In genomic region chr12:50545610-50545919, GRCm38 (mm10) we compare ENCODE assay signal across 11 mouse cellular contexts.
DNase-seq lines count a peak whose midpoint lies in the region; ATAC-seq and TF ChIP-seq lines count a peak whose summit lies in the region.
"Had no signal": no experiment of that assay in that cellular context is flagged by ENCODE, and none has a peak within 500 bp of the region (broad histone marks: within the 10 kb centered on the region; RNA-seq: fewer than 3 reads in every experiment).

No protein-coding gene starts in this region.

- intact Hi-C loops in left cerebral cortex, adult 2 months (cut with DNase I), result no loop called here

- no peaks in the 10 kb centered on the region for H3K9me3 ChIP-seq in intestine, embryonic 16.5 days (ENCODE audit: control insufficient read depth, low read length)
- H3K9me3 ChIP-seq: hindbrain, embryonic 13.5 days had no signal

- 64% methylated on average over 5 of the region's 5 CpGs for WGBS in intestine, embryonic 16.5 days

- H3K4me2 ChIP-seq in intestine, embryonic 16.5 days (ENCODE audit: low read depth, low read length), result no peak overlapping the region
- H3K4me2 ChIP-seq: hindbrain, embryonic 13.5 days had no signal

- peak overlapping the region; percentile 55 for H3K27ac ChIP-seq in left cerebral cortex, adult 2 months
- H3K27ac ChIP-seq in embryonic fibroblast, embryonic 13.5 days (ENCODE audit: insufficient read depth, low read length), result peak overlapping the region; percentile 81; the same call in 1 of the 2 replicates
- no peak overlapping the region for H3K27ac ChIP-seq in intestine, embryonic 16.5 days (ENCODE audit: low read length)
- H3K27ac ChIP-seq: hindbrain, embryonic 13.5 days had no signal

- ATAC-seq in intestine, embryonic 16.5 days, result no peak

- H3K36me3 ChIP-seq in intestine, embryonic 16.5 days (ENCODE audit: control insufficient read depth, insufficient read depth, low read length), result no peaks in the 10 kb centered on the region
- H3K36me3 ChIP-seq: G1E; hindbrain, embryonic 13.5 days had no signal

- TF ChIP-seq POLR2A in embryonic fibroblast, embryonic 13.5 days (IDR thresholded peaks at IDR 0.05; ENCODE audit: low read depth, low read length), result no peak

- DNase-seq in left cerebral cortex, adult 2 months (ENCODE audit: extremely low spot score in 1 of 2, low spot score in 2 of 2), result no peak
- DNase-seq in left cerebral cortex, adult 9 months (ENCODE audit: low spot score in 2 of 2), result no peak
- DNase-seq in adrenal gland, postnatal 10 days, result peak; percentile 26
- DNase-seq in kidney, postnatal 14 days, result peak; percentile 39
- no peak for DNase-seq in thymus, postnatal 4 days
- DNase-seq: liver, postnatal 0 days; thymus, postnatal 36 days had no signal

- peaks cover 10% of the 10 kb centered on the region for H3K4me1 ChIP-seq in embryonic fibroblast, embryonic 13.5 days (ENCODE audit: control insufficient read depth, insufficient read depth, low read length)
- no peaks in the 10 kb centered on the region for H3K4me1 ChIP-seq in intestine, embryonic 16.5 days (ENCODE audit: control insufficient read depth, insufficient read depth, low read length)

- H3K9ac ChIP-seq in intestine, embryonic 16.5 days (ENCODE audit: low read depth, low read length), result no peak overlapping the region
- H3K9ac ChIP-seq: hindbrain, embryonic 13.5 days; liver, postnatal 0 days had no signal

- no peaks in the 10 kb centered on the region for H3K27me3 ChIP-seq in intestine, embryonic 16.5 days (replicated peaks; ENCODE audit: control insufficient read depth, insufficient read depth, low read length)
- H3K27me3 ChIP-seq: hindbrain, embryonic 13.5 days had no signal

- H3K4me3 ChIP-seq in left cerebral cortex, adult 2 months, result no peak overlapping the region
- H3K4me3 ChIP-seq in embryonic fibroblast, embryonic 13.5 days (ENCODE audit: insufficient read depth, low read length), result no peak overlapping the region
- no peak overlapping the region for H3K4me3 ChIP-seq in intestine, embryonic 16.5 days (ENCODE audit: low read length)
- H3K4me3 ChIP-seq: hindbrain, embryonic 13.5 days had no signal

- TF ChIP-seq CTCF in left cerebral cortex, adult 2 months (IDR thresholded peaks at IDR 0.05), result no peak
- no peak for TF ChIP-seq CTCF in embryonic fibroblast, embryonic 13.5 days (IDR thresholded peaks at IDR 0.05; ENCODE audit: borderline replicate concordance, insufficient read depth, low read length)

Comparison
In these comparisons a context has a peak if more than half of its experiments do, and no peak if none do; other contexts are left out.
1. DNase-seq: peak in adrenal gland, postnatal 10 days (single experiment) and kidney, postnatal 14 days (single experiment); none in left cerebral cortex, adult 2 months (0 of 2), left cerebral cortex, adult 9 months (0 of 2) and thymus, postnatal 4 days (single experiment).